Mouse (Mus musculus) intestine, embryonic 14.5 days (tissue): ENCODE results near the gene Cdc14b. TPM values are rescaled to one million over a fixed set of nuclear protein-coding genes. Genes with fewer than 3 reads are reported as not detected.
"Not testable (repeated sequence)": the region's sequence is repeated elsewhere in the genome, so short reads cannot be mapped to it uniquely, and the experiment has no call there.

Experiments
- ATAC-seq: fragments of 200-750 bp; cut with Nextera tagmentation; replicated peaks from 2 replicates; pipeline ENCODE4 v1.8.0; 2017; ENCODE audit warnings: low read depth, moderate number of reproducible peaks, moderate TSS enrichment, moderate library complexity; ENCODE audit not compliant: low FRiP score, low TSS enrichment
- DNase-seq: peaks from one replicate; pipeline ENCODE4 v3.0.0-alpha.2; 2018; ENCODE audit warnings: low spot score
- H3K27ac ChIP-seq: fragments of 300-500 bp; sonication (generic); 2 replicates; pipeline ENCODE4 v1.5.1; 2014; ENCODE audit warnings: low read depth, mild to moderate bottlenecking, control low read depth
- H3K27me3 ChIP-seq: fragments of 300-500 bp; sonication (generic); replicated peaks from 2 replicates; pipeline ENCODE4 v1.6.1; 2014; ENCODE audit warnings: low read length, control low read depth; ENCODE audit not compliant: control insufficient read depth, insufficient read depth
- H3K36me3 ChIP-seq: fragments of 300-500 bp; sonication (generic); 2 replicates; pipeline ENCODE4 v1.6.1; 2014; ENCODE audit warnings: low read length, control low read depth; ENCODE audit not compliant: control insufficient read depth, insufficient read depth
- H3K4me1 ChIP-seq: fragments of 300-500 bp; sonication (generic); replicated peaks from 2 replicates; pipeline ENCODE4 v1.6.1; 2014; ENCODE audit warnings: low read length, control low read depth, mixed read lengths; ENCODE audit not compliant: control insufficient read depth, insufficient read depth
- H3K4me2 ChIP-seq: fragments of 300-500 bp; sonication (generic); 2 replicates; pipeline ENCODE4 v1.6.1; 2014; ENCODE audit warnings: low read length
- H3K4me3 ChIP-seq: fragments of 300-500 bp; sonication (generic); 2 replicates; pipeline ENCODE4 v1.5.1; 2014; ENCODE audit warnings: low read depth, low read length, control low read depth, mixed read lengths
- H3K9ac ChIP-seq: fragments of 300-500 bp; sonication (generic); 2 replicates; pipeline ENCODE4 v1.6.1; 2014; ENCODE audit warnings: mild to moderate bottlenecking, low read length
- H3K9me3 ChIP-seq: fragments of 300-500 bp; sonication (generic); 2 replicates; pipeline ENCODE4 v1.6.1; 2016; ENCODE audit warnings: low read length, control low read depth; ENCODE audit not compliant: control insufficient read depth
- WGBS: fragments of 180-500 bp; shearing (Covaris S2); extraction: QIAGEN DNeasy Blood & Tissue Kit; methylation state at CpG from one replicate; pipeline ENCODE4 v1.1.7; 2014; 5-methylcytosine and 5-hydroxymethylcytosine counted together
- polyA plus RNA-seq: library from polyadenylated mRNA; unstranded; fragments of >200 nt; fragmentation: Nextera tagmentation; extraction: Ambion mirVana; gene quantifications from 2 replicates; pipeline ENCODE4 v1.2.1, GENCODE M21; 2014

Gene Cdc14b
- polyA plus RNA-seq, 1 experiment from 2014 or later, result 19.2 TPM

DNA sequence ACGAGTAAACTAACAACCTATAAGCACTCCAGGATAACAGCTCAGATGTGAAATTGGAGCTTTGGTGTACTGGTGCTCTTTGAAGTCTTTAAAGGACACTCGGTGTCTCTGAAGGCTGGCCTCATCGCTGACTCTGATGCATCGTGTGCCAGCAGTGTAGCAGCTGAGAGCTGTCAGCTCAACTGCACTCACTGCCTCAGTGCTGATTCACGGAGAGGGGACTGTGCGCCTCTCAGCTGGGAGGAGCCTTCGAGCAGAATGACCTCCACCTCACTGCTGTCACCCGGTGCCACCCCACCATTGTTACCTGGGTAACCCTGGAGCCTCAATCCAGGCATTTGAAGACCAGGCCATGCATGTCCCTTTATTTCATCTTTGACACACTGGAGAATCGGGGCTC lies 7.9 kb downstream of the Cdc14b start:
- H3K36me3 ChIP-seq, result no peaks in the 10 kb centered on the region
- 23% methylated on average over 9 of the region's 9 CpGs for WGBS
- H3K4me2 ChIP-seq, result no peak overlapping the region
- DNase-seq, result no peak
- H3K9me3 ChIP-seq, result no peaks in the 10 kb centered on the region
- no peaks in the 10 kb centered on the region for H3K4me1 ChIP-seq
- no peak overlapping the region for H3K4me3 ChIP-seq
- no peak overlapping the region for H3K9ac ChIP-seq
- no peak overlapping the region for H3K27ac ChIP-seq
- ATAC-seq, result no peak
- no peaks in the 10 kb centered on the region for H3K27me3 ChIP-seq

DNA sequence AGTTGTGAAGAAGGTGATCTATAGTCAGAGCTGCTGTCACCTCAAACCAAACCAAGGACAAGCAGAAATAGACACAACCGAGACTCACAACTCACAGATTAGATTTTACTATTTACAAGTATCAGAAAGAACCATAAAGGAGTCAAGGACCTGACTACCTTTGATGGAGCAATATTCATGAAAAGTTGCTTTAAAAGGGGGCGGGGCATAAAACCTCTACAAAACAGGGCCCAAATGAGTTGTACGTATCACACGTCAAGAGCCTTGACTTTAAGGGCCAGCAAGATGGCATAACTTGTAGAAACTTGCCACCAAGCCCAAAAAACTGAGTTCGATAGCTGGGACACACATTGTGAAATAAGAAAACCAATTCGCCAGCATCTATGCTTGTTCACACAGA lies 10.5 kb downstream of the Cdc14b start:
- H3K27ac ChIP-seq, result no peak overlapping the region
- no peaks in the 10 kb centered on the region for H3K9me3 ChIP-seq
- no peak overlapping the region for H3K9ac ChIP-seq
- DNase-seq, result no peak
- H3K27me3 ChIP-seq, result no peaks in the 10 kb centered on the region
- no peak overlapping the region for H3K4me2 ChIP-seq
- H3K36me3 ChIP-seq, result no peaks in the 10 kb centered on the region
- 91% methylated on average over 6 of the region's 6 CpGs for WGBS
- no peak for ATAC-seq
- H3K4me1 ChIP-seq, result no peaks in the 10 kb centered on the region
- H3K4me3 ChIP-seq, result no peak overlapping the region

DNA sequence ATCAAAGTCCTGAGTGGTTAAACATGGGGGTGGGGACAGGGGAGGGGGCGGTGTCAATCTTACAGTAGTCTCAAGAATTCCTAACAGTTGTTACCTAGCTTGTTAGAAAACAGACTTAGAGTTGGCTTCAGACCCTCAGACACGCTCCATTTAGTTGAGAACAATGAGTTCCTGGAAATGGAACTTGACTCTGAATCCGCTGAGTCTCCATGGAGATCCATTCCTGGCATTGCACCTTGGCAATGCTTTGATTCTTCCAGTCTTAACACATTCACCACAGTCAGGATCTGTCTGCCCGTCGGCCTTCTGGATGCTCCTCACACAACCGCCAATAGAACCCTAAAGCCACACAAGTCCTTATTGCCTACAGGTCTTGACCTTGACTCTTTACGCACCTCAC lies 15.2 kb downstream of the Cdc14b start:
- no peak overlapping the region for H3K4me3 ChIP-seq
- ATAC-seq, result no peak
- H3K9ac ChIP-seq, result no peak overlapping the region
- no peak overlapping the region for H3K4me2 ChIP-seq
- no peaks in the 10 kb centered on the region for H3K9me3 ChIP-seq
- no peak overlapping the region for H3K27ac ChIP-seq
- H3K4me1 ChIP-seq, result no peaks in the 10 kb centered on the region
- H3K36me3 ChIP-seq, result no peaks in the 10 kb centered on the region
- DNase-seq, result no peak
- WGBS, result 94% methylated on average over 7 of the region's 7 CpGs
- no peaks in the 10 kb centered on the region for H3K27me3 ChIP-seq

DNA sequence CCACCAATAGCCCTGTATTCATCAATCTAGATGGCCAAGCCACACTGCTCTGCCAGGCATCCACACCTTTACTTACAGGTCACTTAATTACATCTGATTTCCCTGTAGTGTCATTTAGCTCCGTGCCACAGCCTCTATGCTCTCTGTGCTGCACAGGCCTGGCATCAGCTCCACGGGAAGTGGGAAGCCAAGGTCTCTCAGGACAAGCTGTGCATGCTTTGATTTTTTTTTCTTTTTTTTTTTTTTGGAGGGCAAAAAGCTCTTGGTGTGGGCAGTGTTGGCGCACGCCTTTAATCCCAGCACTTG lies 16.6 kb downstream of the Cdc14b start:
- H3K9ac ChIP-seq, result no peak overlapping the region
- no peak overlapping the region for H3K27ac ChIP-seq
- H3K9me3 ChIP-seq, result no peaks in the 10 kb centered on the region
- no peaks in the 10 kb centered on the region for H3K4me1 ChIP-seq
- no peaks in the 10 kb centered on the region for H3K36me3 ChIP-seq
- ATAC-seq (no peak), DNase-seq (no peak)
- no peak overlapping the region for H3K4me2 ChIP-seq
- WGBS, result 80% methylated on average over 4 of the region's 4 CpGs
- H3K4me3 ChIP-seq, result no peak overlapping the region
- H3K27me3 ChIP-seq, result no peaks in the 10 kb centered on the region

DNA sequence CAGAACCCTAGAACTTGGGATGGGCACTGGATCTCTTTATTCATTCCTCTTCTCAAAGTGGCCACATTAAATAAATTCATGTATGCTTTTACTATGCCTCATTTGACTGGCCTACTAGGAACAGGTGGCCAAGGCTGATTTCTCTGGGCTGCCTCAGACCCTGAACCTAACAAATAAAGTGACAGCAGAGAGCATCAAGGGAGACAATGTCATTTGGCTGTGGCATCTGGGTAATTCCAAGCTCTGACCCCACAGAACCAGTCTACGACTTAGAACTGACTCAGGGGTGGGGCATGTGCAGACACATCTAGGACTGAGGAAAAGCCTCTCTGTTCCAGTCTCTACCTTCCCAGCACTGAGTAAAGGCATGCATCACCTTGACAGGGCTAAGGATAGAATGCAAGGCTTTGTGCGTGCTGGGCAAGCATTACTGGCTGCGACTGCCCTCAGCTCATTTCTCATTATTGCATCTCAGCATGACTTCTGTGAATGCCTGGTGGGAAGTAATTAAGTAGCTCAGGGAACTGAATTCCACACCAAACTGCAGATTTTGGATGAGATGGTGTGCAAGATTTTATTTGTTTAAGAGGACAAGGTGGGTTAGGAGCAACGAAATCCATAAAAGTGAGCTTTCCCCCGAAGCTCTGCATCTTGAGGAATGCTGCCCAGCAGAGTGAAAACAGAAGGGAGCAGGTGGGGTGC lies 17.1 kb downstream of the Cdc14b start:
- Histone ChIP-seq H3K4me1 (no peaks in the 10 kb centered on the region), H3K4me2 (no peak overlapping the region), H3K9me3 (no peaks in the 10 kb centered on the region), H3K4me3 (no peak overlapping the region), H3K36me3 (no peaks in the 10 kb centered on the region), H3K27ac (no peak overlapping the region), H3K9ac (no peak overlapping the region), H3K27me3 (no peaks in the 10 kb centered on the region)
- WGBS, result 40% methylated on average over 5 of the region's 5 CpGs
- ATAC-seq, result no peak
- no peak for DNase-seq

DNA sequence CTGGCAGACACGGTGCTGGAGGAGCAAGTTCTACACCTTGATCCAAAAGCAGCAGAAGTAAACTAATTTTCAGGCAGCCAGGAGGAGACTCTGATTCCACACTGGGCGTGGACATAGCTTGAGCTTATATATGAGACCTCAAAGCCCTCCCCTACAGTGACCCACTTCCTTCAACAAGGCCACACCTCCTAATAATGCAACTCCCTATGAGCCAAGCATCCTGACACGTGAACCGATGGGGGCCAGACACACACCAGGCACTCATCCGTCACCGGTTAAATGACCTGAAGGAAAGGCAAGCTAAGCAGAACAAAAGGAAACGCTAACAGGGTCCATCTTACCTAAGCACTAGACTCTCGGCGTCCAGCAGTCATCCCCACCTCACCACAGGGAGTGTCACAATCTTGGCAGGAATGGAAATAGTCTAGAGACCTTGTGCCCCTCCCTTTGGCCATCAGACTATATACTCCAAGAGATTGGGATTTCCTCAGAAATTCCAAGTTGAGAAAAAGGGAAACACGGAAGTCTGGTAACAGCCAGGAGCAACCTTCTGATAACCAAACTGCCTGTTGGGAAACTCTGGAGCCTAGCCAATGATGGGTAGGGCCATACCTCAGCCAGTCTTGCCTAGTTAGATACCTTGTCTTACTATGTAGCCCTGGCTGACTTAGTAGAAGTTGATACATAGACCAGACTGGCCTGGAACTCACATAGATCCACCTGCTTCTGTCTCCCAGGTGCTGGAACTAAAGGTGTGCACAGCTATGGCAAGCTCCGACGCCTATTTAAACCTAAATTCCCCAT lies 17.9 kb downstream of the Cdc14b start:
- H3K36me3 ChIP-seq, result no peaks in the 10 kb centered on the region
- no peak overlapping the region for H3K4me2 ChIP-seq
- H3K9me3 ChIP-seq, result no peaks in the 10 kb centered on the region
- DNase-seq (no peak), ATAC-seq (no peak)
- H3K4me1 ChIP-seq, result no peaks in the 10 kb centered on the region
- H3K4me3 ChIP-seq, result no peak overlapping the region
- H3K27ac ChIP-seq, result no peak overlapping the region
- H3K9ac ChIP-seq, result no peak overlapping the region
- WGBS, result 67% methylated on average over 12 of the region's 12 CpGs
- no peaks in the 10 kb centered on the region for H3K27me3 ChIP-seq

DNA sequence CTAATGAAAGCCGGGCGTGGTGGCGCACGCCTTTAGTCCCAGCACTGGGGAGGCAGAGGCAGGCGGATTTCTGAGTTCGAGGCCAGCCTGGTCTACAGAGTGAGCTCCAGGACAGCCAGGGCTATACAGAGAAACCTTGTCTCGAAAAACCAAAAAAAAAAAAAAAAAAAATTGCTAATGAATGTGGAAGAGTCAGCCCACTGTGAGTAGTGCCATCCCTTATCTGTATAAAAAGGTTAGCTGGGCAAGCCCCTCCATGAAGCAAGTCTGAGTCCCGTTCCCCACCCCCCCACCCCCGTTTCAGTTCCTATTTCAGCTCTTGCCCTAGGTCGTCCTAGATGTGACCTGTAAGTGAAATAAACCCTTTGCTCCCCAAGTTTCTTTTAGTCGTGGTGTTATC lies 20.9 kb downstream of the Cdc14b start:
- WGBS, result 87% methylated on average over 10 of the region's 11 CpGs
- H3K27me3 ChIP-seq, H3K36me3 ChIP-seq, H3K4me2 ChIP-seq, H3K4me1 ChIP-seq, ATAC-seq, H3K4me3 ChIP-seq, DNase-seq, H3K9me3 ChIP-seq, H3K27ac ChIP-seq, H3K9ac ChIP-seq: not testable (repeated sequence)

DNA sequence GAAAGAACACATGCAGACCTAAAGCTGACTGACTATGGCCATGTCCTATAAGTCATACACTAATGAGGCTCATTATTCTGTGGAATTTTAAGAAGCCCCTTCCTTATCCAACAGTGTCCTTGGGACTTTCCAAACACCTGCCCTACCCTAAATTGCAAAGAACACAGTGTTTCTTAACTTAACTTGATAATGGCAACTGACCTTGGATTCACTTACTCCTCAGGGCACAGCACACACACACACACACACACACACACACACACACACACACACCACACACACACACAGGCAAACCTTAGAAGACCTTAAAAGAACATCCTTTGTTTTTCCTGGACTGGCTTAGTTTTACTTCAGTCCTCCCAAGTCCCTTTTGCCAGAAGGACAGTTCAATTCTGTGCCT lies 21.4 kb downstream of the Cdc14b start:
- Histone ChIP-seq H3K27me3 (no peaks in the 10 kb centered on the region), H3K9ac (no peak overlapping the region), H3K9me3 (no peaks in the 10 kb centered on the region), H3K4me3 (no peak overlapping the region), H3K36me3 (no peaks in the 10 kb centered on the region), H3K4me1 (no peaks in the 10 kb centered on the region), H3K4me2 (no peak overlapping the region), H3K27ac (no peak overlapping the region)
- ATAC-seq (no peak), DNase-seq (no peak)

DNA sequence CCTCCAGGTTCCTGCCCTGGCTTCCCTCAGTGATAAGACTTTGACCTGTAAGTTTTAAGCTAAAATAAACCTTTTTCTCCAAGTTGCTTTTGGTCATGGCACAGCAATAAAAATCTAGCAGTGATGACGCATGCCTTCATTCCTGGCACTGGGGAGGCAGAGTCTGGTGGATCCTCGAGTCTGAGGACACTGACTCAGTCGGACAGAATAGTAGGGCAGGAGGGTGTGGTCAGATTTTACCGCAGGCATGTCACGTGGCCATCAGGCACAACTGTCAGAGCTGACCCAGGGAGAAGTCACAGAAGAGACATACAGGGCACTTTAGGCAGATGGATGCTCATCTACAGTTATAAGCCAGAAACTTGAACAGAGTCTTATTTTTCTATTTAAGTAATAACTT lies 22.9 kb downstream of the Cdc14b start:
- Histone ChIP-seq H3K27ac (no peak overlapping the region), H3K4me1 (no peaks in the 10 kb centered on the region), H3K9me3 (no peaks in the 10 kb centered on the region), H3K9ac (no peak overlapping the region), H3K4me2 (no peak overlapping the region), H3K27me3 (no peaks in the 10 kb centered on the region), H3K36me3 (no peaks in the 10 kb centered on the region), H3K4me3 (no peak overlapping the region)
- ATAC-seq (no peak), DNase-seq (no peak)
- 59% methylated on average over 5 of the region's 5 CpGs for WGBS
